Mouse (Mus musculus): ENCODE results near the gene Olfr695. TPM values are rescaled to one million over a fixed set of nuclear protein-coding genes. Genes with fewer than 3 reads are reported as not detected.

Gene Olfr695
- polyA plus RNA-seq, 1 experiment from 2014 or later, result not detected

DNA sequence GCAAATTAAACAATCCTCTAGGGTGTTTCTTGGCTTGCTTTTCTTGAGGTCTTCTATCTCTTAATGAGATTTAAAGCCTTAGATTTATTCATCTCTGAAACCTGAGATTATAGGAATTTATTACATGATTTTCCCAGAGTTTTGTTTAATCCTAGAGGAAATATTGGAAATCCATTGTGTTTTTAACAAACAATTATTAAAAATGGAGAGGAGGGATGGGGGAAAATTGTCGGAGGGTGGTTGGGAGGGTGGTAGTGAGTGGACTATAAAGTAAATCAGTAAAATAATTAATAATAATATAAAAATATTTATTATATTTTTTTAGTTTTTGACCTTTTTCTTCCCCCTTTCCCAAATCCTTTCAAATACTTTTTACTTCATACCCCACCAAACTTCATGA, 24.5 kb downstream of the Olfr695 start, which contains the start of gene Olfr694:
Olfr694 (minus strand) TSS at position 101 of the 400 bp plus-strand sequence.
- WGBS, result 87% methylated on average over 1 of the region's 1 CpGs
- H3K4me1 ChIP-seq, result no peaks in the 10 kb centered on the region
- H3K9ac ChIP-seq, result no peak within 1 kb of the TSS
- no peak within 1 kb of the TSS for H3K4me2 ChIP-seq (replicated peaks)
- no peak for ATAC-seq (ENCODE audit: low FRiP score)
- H3K4me3 ChIP-seq, result no peak within 1 kb of the TSS
- no peaks in the 10 kb centered on the region; the same call in 1 of the 2 replicates for H3K9me3 ChIP-seq (replicated peaks)
- no peak within 1 kb of the TSS for H3K27ac ChIP-seq
- no peaks in the 10 kb centered on the region for H3K36me3 ChIP-seq
- no peaks in the 10 kb centered on the region for H3K27me3 ChIP-seq

DNA sequence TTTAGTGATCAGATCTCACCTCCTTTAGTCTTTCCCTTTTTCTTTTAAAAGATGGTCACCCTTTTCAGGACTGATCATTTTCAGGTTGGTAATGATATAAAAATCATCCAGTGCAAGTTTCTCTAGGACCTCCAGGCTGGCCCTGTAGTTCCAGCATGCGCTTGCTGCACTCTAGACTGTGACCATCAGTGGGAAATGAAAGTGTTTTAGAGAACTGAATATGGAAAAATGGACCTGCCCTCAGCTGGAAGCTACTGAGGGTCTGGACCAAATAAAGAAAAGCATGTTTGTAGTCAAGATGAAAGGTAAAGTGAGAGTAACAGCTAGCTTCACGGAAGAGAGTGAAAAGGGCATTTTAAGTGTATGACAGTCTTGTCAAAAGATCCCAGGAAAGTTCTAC, 30.8 kb downstream of the Olfr695 start:
- Histone ChIP-seq H3K4me2 (replicated peaks) (no peak overlapping the region), H3K36me3 (no peaks in the 10 kb centered on the region), H3K9me3 (replicated peaks) (no peaks in the 10 kb centered on the region), H3K4me3 (no peak overlapping the region), H3K9ac (no peak overlapping the region), H3K27me3 (no peaks in the 10 kb centered on the region), H3K27ac (no peak overlapping the region), H3K4me1 (no peaks in the 10 kb centered on the region)
- 89% methylated on average over 2 of the region's 2 CpGs for WGBS
- ATAC-seq (ENCODE audit: low FRiP score), result no peak

DNA sequence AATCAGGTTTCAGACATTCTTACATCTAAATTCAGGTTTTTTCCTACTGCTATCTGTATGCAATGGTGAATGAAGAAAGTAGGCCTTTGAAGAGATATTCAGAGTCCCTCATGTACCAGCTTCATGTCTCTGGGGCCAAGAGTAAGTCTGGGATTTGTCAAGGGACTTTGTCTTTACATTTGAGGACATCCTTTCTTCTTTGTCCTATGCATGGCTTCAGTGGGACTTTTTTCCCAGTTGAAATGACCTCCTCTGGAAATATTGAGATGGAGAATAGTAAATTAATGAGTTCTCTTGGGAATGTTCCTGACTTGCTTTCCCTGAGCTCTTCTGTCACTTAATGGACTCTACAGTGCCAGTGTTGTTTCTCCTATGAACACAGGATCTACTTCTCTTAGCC, 35.7 kb downstream of the Olfr695 start, which contains the start of gene Olfr693:
Olfr693 (minus strand) TSS at position 101 of the 400 bp plus-strand sequence.
- no peaks in the 10 kb centered on the region for H3K9me3 ChIP-seq (replicated peaks)
- H3K36me3 ChIP-seq, result no peaks in the 10 kb centered on the region
- no peaks in the 10 kb centered on the region for H3K4me1 ChIP-seq
- no peak within 1 kb of the TSS for H3K4me3 ChIP-seq
- no peak within 1 kb of the TSS for H3K4me2 ChIP-seq (replicated peaks)
- no peak for ATAC-seq (ENCODE audit: low FRiP score)
- no peak within 1 kb of the TSS for H3K27ac ChIP-seq
- no peaks in the 10 kb centered on the region for H3K27me3 ChIP-seq
- H3K9ac ChIP-seq, result no peak within 1 kb of the TSS

Other genes with a start within 250 kb of the Olfr695 start
- not detected in 2 replicates for gene Olfr693, start 35.8 kb downstream of the Olfr695 start, polyA plus RNA-seq (2016; fragmentation: Nextera tagmentation; extraction: Ambion mirVana)
- gene Olfr694, start 24.6 kb downstream of the Olfr695 start, polyA plus RNA-seq (2016; fragmentation: Nextera tagmentation; extraction: Ambion mirVana), result not detected in 2 replicates
- not detected in 2 replicates for gene Olfr697, start 26.0 kb upstream of the Olfr695 start, polyA plus RNA-seq (2016; fragmentation: Nextera tagmentation; extraction: Ambion mirVana)
- not detected in 2 replicates for gene Olfr698, start 39.0 kb upstream of the Olfr695 start, polyA plus RNA-seq (2016; fragmentation: Nextera tagmentation; extraction: Ambion mirVana)
- gene Olfr699, start 76.8 kb upstream of the Olfr695 start, polyA plus RNA-seq (2016; fragmentation: Nextera tagmentation; extraction: Ambion mirVana), result not detected in 2 replicates
- gene Olfr700, start 92.4 kb upstream of the Olfr695 start, polyA plus RNA-seq (2016; fragmentation: Nextera tagmentation; extraction: Ambion mirVana), result not detected in 2 replicates
- not detected in 2 replicates for gene Olfr701, start 97.7 kb upstream of the Olfr695 start, polyA plus RNA-seq (2016; fragmentation: Nextera tagmentation; extraction: Ambion mirVana)
- not detected in 2 replicates for gene Olfr702, start 117.5 kb upstream of the Olfr695 start, polyA plus RNA-seq (2016; fragmentation: Nextera tagmentation; extraction: Ambion mirVana)
- not detected in 2 replicates for gene Olfr703, start 127.0 kb upstream of the Olfr695 start, polyA plus RNA-seq (2016; fragmentation: Nextera tagmentation; extraction: Ambion mirVana)
- not detected in 2 replicates for gene Olfr704, start 146.8 kb upstream of the Olfr695 start, polyA plus RNA-seq (2016; fragmentation: Nextera tagmentation; extraction: Ambion mirVana)
- gene Olfr705, start 160.5 kb upstream of the Olfr695 start, polyA plus RNA-seq (2016; fragmentation: Nextera tagmentation; extraction: Ambion mirVana), result not detected in 2 replicates
- gene Olfr706, start 171.8 kb upstream of the Olfr695 start, polyA plus RNA-seq (2016; fragmentation: Nextera tagmentation; extraction: Ambion mirVana), result not detected in 2 replicates
- gene Olfr707, start 184.8 kb upstream of the Olfr695 start, polyA plus RNA-seq (2016; fragmentation: Nextera tagmentation; extraction: Ambion mirVana), result not detected in 2 replicates
- not detected in 2 replicates for gene Olfr1532-ps1, start 191.6 kb upstream of the Olfr695 start, polyA plus RNA-seq (2016; fragmentation: Nextera tagmentation; extraction: Ambion mirVana)
- not detected in 2 replicates for gene Olfr709-ps1, start 215.8 kb upstream of the Olfr695 start, polyA plus RNA-seq (2016; fragmentation: Nextera tagmentation; extraction: Ambion mirVana)
- not detected in 2 replicates for gene Olfr710, start 231.9 kb upstream of the Olfr695 start, polyA plus RNA-seq (2016; fragmentation: Nextera tagmentation; extraction: Ambion mirVana)
- gene Olfr6, start 247.5 kb upstream of the Olfr695 start, polyA plus RNA-seq (2016; fragmentation: Nextera tagmentation; extraction: Ambion mirVana), result not detected in 2 replicates